Mouse (Mus musculus) brain, embryonic 14.5 days (tissue): ENCODE results near the gene 2310034G01Rik.

Experiments
- CTCF ChIP-seq: fragments of 200-500 bp; IDR thresholded peaks from 2 replicates; pipeline ENCODE4 v1.5.1; 2012; ENCODE audit warnings: inconsistent platforms, mild to moderate bottlenecking, moderate library complexity, borderline replicate concordance; ENCODE audit not compliant: insufficient read depth, insufficient read length; ENCODE audit errors: extremely low read depth
- POLR2A ChIP-seq: fragments of 200-500 bp; IDR thresholded peaks from 2 replicates; pipeline ENCODE4 v1.6.1; 2012; ENCODE audit warnings: mild to moderate bottlenecking, inconsistent platforms, borderline replicate concordance; ENCODE audit not compliant: poor library complexity, insufficient read depth, insufficient read length, severe bottlenecking; ENCODE audit errors: extremely low read depth

- TF ChIP-seq CTCF (no peak), POLR2A (no peak)
Observed at GRCm38 (mm10) chr19:46398401-46398800, 48.3 kb upstream of the 2310034G01Rik start.
